Mouse (Mus musculus) frontal cortex, adult (tissue): Measurements from ENCODE around the gene St3gal3.

Source experiments
- ATAC-seq: cut with Nextera tagmentation; 2 replicates; pipeline ENCODE4 v1.9.2; 2017; ENCODE audit warnings: mild to moderate bottlenecking, moderate library complexity, mixed read lengths; ENCODE audit not compliant: low TSS enrichment

The St3gal3 gene

DNA sequence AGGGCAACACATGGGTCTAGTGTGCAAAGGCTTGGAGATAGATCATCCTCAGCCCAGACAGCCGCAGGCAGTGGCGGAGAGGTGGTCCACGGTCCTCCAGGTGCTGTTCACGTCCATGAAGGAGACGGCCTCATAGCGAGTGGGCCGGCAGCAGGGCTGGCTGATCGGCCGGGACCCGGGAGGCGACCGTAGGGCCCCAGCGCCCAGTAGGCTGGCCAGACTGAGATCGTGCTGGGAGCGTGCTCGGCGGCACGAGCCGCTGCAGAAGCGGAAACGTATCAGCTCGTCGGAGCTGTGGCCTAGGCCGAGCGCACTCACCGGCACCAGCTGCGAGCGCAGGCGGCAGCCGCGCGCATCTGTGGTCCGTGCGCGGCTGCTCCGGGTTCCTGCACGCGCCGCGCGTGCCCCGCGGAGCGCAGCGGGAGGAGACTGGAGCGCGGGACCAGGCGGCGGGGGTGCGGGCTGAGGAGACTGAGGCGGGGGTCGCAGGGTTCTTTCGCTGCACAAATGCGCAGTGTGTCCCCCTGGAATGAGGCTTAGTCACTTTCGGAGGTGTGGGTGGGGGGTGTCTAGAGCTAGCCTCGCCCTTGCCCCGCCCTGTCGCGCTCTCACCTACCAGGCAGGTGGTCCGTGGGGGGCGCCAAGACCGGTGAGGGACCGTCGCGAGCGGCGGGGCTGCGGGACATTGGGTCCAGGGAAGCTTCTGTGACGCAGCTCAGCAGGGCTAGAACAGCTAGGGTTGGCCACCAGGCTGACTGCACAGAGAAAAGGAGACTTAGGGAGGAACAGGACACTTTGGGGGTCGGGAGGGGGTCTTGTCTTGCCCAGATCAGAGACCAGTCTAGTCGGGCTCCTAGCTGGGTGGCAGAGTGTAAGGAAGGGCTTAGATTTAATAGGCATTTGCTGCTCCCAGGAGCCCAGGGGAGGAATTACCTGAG, 207.9 kb downstream of the St3gal3 start:
- peak; percentile 68 for ATAC-seq

DNA sequence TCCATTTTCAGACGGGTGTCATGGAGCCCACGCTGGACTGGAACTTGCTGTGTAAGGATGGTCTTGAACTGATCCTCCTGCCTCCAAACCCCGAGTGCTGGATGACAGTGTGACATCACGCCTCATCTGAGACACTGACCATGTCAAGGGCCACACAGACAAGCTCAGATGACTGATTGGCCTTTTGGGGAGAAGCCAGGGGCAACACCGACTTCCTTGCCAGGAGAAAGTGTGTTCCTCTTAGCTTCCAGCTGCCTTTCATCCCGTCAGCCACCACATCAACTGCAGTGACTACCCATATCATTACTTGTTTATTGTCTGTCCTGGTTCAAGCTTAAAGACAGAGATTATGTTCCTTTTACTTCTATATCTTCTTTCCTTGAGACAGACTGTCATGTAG, 209.8 kb downstream of the St3gal3 start:
- ATAC-seq: no peak

DNA sequence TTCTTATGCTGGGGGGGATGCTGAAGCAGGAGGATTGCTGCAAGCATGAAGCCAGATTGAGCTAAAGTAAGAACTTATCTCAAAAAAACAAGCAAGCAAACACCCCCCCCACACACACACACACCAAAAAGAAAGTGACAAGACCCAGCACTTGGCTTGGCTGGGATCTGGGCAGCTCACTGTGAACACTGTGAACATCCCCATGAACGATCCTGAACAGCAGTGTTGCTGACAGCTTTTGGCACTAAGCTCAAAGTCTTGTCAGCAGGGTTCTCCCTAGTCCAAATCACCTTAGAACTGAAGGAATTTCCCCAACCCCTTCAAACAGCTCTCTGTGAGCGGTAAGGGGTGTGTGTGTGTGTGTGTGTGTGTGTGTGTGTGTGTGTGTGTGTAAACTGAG, 211.3 kb downstream of the St3gal3 start:
- ATAC-seq: no peak

DNA sequence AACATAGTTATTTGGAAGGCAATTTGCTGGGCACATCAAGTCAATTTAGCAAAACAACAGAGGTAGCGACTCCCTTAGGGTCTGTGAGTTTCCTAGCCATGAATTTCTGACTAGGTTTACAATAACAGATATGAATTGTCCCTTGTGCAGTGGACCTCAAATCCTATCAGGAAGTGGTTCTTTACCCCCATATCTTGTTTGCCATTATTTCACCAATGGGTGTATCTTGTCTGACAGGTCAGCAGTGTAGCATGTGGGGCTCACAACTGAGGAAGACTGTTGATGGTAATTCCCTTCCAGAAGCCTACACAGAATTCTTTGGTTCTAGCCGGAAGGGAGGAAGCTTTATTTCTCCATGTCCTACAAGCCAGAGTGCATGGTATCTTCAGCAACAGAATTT, 213.4 kb downstream of the St3gal3 start:
- ATAC-seq: no peak

DNA sequence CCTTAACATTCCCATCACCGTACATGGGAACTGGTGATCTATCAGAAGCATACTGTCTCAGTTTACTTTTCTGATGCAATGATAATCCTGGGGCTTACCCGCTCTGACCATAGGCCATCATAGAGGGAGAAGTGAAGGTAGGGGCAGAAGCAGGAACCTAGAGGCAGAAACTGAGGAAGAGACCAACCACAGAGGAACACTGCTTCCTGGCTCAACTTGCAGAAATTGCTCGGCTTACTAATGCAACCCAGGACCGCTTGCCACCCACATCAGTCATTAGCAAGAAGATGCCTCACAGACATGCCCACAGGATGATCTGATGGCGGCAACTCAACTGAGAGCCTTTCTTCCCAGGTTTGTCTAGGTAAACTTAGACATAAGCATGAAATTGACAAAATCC, 216.0 kb downstream of the St3gal3 start:
- ATAC-seq: no peak

DNA sequence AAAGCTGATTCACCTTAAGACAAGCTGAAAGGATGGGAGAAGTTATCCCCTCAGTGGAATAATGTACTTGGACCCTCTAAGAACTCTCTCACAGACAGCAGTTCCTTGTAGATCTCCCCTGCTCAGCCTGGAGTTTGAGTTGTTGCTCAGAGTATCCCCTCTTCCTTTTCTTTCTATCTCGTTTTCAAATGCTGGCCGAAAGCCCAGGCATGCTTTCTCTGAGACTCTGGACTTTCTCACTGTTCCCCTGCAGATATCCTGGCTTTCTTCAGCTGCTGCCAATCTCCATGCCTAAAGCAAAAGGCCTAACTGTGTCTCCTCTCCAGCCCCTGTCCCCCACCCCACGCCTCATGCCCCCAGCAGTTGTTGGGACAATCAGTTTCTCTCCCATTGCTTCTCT, 216.5 kb downstream of the St3gal3 start:
- no peak for ATAC-seq

DNA sequence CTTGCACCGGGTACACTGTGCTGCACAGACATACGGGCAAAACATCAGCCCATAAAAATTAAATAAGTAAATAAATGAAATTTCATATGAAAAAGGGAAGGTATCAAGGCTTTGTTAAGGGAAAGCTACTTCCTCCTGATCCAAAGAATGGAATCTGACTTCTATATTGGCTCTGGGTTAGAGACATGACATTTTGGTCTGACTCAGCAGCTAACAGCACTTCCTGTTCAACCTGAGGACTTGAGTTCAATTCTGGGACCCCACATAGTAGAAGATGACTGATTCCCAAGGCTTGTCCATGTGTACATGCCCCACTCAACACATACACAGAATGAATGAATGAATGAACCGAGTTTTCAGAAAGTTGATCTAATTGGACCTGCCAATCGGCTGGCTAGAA, 216.9 kb downstream of the St3gal3 start:
- ATAC-seq: no peak

DNA sequence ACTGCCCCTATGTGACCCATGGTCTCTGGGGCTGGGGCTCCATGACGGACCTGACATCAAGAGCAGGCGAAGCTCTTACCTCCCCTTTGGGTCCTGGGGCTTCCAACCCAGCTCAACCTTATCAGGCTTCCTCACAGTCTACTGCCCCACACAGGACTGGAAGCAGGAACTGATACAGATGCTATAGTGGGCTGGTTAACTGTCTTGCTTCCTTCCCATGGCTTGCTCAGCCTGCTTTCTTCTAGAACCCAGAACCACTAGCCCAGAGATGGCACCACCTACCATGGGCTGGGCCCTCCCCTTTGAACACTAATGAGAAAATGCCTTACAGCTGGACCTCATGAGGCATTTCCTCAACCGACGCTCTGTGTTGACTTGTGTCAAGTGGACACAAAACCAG, 217.3 kb downstream of the St3gal3 start:
- no peak for ATAC-seq

DNA sequence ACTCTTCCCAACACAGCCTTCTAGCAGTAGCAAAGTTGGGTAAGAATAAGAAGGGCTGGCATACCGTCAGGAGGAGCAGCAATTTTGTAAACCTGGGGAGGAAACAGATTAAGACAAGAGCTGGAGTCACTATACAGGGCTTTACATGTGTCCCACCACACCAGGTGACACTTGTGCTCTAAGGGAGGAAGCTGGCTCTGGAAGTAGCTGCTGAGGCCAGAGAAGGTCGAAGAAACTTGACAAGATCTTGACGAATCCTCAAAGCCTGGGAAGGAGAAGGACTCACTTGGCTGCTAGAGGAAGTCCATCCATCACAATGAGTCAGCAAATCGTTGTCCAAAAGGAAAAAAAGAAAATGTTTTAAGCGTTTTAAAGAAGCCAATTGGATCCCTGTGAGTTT, 218.3 kb downstream of the St3gal3 start:
- no peak for ATAC-seq

DNA sequence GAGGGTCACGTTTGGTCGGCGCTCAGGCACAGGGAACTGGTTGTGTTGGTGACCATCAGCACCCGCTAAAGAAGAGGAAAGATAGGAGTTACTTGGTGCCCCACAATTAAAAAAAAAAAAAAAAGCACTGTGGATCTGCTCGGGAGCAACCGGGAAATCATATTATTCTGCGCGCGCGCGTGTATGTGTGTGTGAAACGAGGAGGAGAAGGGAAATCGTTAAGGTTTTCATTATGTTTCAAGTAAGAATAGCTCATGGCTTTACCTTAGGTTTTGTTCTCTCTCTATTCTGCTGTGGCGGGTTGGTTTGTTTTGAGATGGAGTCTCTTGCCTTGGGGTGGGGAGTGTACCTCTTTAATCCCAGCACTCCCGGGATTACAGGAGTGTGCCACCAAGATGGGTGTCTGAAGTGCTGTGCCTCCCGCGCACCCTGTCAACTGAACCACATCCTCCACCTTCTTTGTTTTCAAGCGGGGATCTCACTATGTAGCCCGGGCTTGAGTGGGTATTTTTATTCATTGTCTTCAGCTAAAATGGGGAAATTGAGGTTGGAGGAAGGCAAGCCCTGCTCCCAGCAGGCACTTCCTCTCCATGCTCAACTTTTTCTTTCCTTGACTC, 219.1 kb downstream of the St3gal3 start:
- ATAC-seq: peak; percentile 36; the same call in 1 of the 2 replicates

DNA sequence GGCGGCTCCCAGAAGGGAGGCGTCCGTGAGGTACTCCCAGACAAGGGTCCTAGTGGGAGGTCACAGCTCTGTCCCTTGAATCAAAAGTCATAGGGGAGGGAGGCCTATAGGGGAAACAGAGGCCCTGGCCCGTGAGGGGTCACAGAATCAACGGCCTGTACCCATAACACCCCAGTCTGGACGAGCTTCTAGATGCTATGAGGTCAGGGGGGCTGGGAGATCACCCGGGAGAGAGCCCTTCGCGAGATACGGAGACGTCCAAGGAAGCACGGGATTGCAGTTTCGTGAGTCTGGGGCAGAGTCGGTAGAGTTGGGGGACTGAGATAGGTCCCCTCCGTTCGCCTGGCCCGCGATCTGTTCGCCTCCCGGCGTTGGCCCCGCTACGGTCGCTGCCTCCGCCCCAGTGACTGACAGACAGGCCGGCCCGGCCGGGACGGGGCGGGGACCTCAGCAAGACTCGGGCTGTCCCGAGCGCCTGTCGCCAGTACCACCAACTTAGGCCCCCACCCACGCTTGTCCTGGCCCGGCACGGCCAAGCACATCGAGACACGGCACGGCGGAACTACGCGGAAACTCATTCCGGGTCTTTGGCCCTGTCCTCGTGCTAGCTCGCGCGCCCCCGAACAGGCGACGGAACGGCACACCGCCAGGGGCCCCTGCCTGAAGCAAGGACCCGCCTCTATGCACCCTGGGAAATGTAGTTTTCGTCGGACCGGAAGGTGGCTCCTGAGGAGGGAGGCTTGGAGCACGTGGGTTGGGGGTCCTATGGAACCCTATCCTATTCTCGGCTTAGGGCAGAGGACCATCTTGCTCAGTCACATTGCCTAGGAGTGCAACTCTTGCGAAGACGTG, 219.9 kb downstream of the St3gal3 start, which contains the start of gene Ipo13:
Gene Ipo13, minus strand, starts transcription at position 409 of the 852 bp plus-strand sequence.
- ATAC-seq: peak; percentile 85

DNA sequence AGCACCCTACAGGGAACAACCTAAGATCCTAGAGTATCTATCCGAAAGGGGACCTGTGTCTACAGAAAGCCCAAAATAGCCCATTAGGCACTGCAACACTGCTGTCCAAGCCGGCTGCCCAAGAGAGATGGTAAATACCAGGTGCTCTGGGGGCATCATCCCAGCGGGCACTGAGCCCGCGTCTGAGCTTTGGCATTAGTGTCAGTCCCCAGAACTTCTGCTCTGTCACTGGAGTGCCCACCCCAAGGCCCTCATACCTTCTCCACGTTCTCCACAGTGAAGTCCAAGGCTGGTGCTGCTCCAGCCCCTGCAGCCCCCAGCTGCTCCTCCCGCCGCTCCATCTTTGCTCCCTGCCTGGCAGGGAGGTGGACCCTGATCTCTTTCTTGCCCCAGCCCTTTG, 220.7 kb downstream of the St3gal3 start:
- 0 out of 2 replicates have a peak, but pooled peaks have one; percentile 2 for ATAC-seq

DNA sequence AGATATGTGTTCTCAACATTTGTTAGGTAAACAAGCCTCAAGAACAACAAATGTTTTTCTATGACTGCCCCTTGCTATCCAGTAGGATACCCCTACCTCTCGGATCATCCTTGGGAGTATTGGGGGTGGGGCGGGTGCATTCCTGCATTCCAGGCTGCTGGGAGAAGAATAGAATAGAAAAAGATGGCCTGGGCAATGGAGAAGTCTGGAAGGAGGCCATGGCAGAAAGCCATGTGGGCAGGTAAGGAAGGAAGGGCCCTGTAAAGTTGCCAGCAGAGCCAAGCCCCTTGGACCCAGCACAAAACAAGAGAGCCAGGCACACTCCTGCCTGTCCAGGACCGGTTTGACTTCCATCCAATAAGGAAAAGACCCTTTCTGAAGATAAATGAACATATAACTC, 221.3 kb downstream of the St3gal3 start:
- ATAC-seq: no peak

DNA sequence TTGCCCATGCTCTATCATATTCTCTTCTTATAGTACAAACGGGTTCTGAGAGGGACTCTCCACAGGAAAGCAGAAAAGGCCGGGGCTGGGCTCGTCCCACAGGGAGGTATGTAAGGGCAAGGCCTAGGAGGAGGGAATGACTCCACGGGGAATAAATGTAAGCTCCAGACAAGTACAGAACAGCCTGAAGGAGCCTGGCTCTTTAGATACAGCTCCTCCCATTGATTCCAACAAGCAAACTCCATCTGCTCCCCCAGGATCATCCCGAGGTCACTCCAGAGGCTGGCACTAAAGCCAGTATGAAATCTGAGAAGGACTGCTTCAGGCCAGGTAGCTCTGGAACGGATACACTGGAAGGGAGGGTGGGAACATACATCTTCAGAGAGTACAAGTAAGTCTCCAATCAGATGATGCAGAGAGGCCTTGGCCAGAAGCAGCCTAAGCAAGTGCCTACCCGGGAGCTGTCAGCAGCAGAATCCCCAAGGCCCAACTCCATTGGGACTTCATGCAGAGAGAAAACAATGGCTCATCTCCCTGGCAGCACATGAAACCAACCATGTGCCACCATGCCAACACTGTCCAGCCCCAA, 221.9 kb downstream of the St3gal3 start:
- ATAC-seq: no peak

DNA sequence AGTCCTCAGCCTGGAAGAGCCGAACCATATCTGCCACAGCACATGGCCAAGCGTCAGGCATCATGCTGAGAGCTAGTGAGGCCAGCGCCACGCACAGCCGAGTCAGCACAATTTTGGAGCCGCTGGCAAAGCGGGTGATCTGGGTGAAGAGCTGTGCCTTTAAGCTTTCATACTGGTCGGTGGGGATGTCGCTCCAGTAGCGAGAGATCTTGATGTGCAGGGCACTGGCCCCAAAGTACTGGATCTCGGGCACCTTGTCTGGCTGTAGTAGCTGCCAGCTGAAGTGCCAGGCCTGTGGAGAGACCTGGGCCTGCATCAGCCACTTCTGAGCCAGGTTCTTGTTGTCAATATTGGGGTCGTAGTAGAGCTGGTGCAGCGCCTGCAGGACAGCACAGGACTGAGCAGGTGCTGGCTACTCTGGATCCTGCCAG, 222.6 kb downstream of the St3gal3 start:
- no peak for ATAC-seq

DNA sequence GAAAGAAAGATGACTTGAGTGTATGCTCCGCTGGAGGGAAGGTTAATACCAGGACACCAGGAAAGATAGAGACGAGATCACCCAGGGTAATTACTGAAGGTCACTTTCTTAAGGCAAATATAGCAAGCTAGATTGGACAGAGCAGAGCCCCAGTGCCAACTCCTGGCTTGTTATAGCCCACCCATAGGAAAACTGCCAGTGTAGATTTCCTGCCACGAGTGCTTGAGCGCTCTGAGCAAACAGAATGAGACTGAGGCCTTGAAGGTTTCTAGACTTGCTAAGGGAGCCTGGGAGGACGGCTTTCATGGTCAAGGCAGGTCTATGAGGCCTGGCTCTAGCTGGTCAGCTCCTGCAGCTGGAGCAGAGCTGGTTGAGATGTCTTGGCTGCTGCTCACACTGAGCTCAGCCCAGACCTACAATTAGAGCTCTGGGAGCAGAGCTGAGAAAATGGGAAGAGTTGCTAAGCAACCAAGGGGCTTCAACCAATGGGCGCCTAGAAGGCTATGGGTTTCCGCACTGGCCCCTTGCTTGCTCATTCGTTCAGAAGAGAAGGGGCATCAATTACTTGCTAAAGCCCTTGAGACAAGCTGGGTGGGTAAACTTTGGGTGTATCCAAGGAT, 225.8 kb downstream of the St3gal3 start:
- ATAC-seq: peak; percentile 35

DNA sequence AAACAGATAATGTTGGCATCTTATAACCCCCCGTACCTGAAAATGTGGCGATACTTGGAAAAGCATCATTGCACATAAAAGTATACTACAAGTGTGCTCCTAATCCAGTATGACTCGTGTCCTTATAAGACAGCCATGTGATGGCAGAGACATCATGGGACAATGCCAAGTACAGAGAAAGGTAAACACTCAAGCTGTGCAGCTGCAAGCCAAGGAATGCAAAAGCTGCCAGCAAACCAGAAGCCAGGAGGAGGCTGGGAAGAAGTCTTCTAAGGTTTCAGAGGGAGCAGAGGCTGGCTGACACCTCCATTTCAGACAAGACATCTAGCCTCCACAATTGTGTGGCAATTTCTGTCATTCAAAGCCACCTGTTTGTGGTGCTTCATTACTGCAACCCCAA, 228.5 kb downstream of the St3gal3 start:
- no peak; the same call in 1 of the 2 replicates for ATAC-seq

DNA sequence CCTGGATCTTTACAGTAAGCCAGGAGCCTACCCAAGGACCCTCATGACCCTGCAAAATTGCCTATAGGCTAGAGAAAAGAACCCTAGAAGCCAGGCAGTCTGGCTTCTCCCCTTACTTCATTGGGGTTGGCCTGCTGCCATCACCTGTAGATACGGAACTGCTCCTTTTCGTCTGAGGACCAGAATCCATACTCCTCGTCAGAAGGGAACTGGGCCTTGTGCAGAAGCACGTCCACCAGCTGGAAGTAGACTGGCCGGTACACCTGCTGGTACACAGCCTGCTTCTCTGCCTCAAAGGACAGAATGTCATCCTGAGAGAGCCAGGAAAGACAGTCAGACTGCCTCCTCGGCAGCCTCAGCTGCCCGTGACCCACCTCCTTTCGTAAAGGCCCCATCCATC, 230.0 kb downstream of the St3gal3 start:
- no peak for ATAC-seq

DNA sequence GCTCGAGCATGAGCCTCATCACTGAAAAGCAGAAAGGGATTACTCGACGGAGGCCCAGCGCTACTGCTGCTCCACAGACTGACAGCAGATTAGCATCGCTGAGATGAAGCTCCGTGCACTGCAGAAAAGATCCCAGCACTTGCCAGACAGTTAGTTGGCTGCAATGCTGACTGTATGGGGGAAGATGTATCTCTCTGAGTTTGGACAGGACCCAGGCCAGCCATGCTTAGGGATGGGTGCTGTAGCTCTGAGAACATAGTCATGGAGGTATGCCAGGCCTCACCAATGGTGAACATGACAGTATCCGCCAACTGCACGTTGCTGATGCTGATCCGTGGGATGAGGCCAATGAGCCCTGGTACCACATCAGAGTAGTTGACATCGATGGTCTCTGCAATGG, 230.6 kb downstream of the St3gal3 start:
- peak; percentile 67 for ATAC-seq

DNA sequence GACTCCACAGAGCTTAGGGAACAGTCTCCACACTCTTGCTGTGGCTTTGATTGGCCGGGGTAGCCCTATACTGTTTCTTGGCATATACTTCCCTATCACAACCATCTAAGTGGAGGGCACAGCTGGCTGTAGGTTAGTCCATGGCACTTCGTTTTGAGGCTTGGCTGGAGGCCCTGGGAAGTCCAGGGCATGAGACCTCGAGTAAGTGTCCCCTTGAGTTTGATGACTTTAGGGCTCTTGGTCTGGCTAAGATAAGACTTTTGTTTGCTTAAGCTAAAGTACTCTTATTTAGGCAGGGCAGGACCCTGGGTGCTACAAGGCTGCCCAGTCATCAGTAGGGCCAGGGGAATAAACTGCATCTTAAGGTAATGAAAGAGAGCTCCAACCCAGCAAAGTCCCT, 236.6 kb downstream of the St3gal3 start:
- ATAC-seq: no peak

DNA sequence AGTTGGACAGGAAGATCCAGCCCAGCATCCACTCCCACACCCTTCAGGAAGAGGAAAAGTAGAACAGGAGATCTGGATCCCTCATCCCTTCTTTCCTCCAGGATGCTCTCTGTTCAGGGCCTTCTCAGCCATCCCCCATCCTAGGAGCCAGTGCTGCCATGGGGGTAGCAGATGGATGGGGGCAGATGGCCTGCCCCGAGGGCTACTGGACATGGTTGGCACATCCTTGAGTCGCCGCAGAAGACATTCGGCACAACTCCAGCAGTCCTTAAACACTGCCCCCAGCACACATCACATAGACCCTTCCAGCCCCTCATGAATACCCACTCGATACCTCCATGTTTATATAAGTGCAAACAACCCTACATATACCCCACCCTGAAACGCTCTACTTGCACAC, 238.7 kb downstream of the St3gal3 start:
- no peak for ATAC-seq
